Mouse (Mus musculus) heart, adult 8-10 months (tissue): ENCODE data around the gene Abt1. TPM values are rescaled to one million over a fixed set of nuclear protein-coding genes. Genes with fewer than 3 reads are reported as not detected.

ENCODE experiments used
- DNase-seq: peaks from one replicate; pipeline ENCODE4 v3.0.0; 2022; ENCODE audit warnings: low spot score
- total RNA-seq, 4 experiments: library from RNA; stranded (reverse); gene quantifications; 2 replicates each; pipeline ENCODE4 v1.2.4; 2022

Abt1 gene
- 1 to 10 TPM; 4.1 to 4.8 (median 4.7) TPM for total RNA-seq

DNA sequence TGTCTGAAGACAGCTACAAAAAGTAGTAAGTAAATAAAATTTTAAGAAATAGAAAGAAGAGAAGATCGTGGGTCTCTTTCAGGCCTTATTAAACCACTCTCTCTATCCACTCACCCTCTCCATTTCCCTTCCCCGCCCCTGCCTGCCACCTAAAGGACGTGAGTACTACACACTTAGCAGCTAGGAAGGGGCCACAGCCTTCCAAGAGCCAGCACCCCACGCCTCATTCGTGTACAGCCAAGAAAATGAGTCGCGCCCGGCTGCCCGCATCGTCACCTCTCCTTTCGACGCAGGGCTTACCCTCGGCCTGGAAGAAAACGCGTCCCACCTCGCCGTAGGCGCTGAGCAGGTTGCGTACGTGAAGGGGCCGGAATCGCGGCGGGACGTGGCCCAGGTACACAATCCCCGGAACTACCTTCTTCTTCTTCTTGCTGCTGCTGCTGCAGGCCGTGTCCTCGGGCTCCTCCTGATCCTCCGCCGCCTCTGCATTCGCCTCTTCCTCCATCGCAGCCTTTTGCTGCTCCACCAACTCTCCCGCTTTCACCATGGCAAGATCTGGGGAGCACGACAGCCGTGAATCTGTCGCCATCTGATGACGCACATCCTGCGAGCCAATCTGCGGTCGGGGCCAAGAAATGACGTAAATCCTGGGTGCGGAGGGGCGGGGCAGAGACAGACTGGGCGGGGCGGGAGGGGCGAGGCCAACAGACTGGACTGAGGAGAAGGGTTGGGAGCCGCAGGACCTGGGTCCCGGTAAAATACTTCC, at the start of gene Abt1:
Gene Abt1 (minus strand): TSS at position 581 of the 766 bp plus-strand sequence.
- peak; percentile 94 for DNase-seq

DNA sequence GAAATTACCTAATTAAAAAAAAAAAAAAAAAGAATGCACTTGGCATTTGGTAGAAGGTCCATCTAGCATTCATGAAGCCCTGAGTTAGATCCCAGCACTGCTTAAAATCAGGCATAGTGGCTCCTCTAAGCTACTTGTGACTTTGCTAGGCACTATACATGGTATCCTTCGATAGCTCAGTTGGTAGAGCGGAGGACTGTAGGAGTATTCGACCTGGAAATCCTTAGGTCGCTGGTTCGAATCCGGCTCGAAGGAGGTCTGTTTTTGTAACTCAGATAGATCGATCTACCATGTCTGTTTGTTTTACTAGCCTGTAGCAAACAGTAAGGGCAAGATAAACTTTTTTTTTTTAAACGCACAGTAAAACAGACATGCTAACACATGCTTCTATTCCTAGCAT, 43.2 kb upstream of the Abt1 start:
- peak; percentile 87 for DNase-seq

DNA sequence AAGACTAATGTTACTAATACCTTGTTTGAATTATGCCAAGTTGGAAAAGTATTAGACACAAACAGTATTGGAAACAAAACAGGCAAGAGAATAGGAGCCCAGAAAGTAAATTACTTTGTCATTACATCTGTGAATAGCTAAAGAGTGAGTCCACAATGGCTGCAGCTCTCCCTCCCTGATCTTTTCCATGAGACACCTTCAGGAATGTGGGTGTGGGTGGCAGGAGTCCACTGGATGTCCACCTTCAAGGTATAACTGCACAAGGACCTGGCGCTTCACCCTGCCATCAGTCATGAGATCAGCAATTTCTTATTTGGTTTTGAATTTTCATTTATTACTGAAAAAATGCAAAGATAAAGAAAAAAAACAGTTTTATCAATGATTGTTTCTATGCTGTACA, 42.6 kb upstream of the Abt1 start:
- no peak for DNase-seq

DNA sequence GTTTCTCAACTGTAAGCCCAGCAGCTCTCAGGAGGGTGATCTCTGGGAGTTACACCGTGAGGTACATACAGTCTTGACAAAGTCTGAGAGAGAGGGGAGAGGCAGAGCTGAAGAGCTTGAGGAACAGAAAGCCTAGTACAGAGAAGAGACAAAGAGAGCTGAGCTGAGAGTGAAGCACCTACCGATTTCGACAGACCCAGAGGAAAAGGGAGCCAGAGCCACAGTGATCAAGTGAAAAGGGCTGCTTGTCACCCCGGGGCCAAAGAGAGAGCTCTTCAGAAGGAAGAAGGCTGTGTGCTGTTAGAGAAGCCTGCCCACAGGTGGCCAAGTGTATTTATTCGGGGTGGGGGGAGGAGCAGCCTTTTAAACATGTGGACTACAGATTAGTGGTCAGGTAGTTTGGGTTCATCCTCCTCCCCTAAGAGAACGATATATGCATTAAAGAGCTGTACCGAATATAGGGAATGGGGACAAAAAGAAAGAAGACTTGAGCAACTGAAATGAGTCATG, 42.0 kb upstream of the Abt1 start, which contains the start of gene Btn1a1:
Gene Btn1a1 (minus strand): TSS at position 302 of the 510 bp plus-strand sequence.
- no peak for DNase-seq

DNA sequence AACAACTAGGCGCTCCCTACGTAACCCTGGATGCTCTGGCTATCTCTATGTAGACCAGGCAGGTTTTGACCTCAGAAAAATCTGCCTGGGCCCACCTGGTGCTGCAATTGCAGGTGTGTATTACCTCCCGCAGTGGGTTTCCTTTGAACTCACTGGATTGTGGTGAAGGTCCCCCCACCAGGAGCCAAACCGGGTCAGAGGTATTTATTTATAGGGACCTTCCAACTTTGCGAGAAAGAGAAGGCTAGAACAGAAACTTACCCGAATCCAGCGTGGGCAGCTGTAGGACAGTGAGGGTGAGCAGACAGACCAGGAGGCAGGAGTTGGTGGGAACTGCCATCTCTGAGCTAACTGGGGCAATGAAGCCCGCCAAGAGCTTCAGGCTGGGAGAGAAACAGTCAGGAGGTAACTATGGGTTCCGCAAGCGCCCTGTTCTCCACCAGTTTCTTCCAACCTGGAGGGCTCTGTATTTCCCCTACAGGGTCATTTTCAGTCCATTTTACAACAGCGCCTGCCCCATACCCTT, 41.2 kb upstream of the Abt1 start:
- no peak for DNase-seq

DNA sequence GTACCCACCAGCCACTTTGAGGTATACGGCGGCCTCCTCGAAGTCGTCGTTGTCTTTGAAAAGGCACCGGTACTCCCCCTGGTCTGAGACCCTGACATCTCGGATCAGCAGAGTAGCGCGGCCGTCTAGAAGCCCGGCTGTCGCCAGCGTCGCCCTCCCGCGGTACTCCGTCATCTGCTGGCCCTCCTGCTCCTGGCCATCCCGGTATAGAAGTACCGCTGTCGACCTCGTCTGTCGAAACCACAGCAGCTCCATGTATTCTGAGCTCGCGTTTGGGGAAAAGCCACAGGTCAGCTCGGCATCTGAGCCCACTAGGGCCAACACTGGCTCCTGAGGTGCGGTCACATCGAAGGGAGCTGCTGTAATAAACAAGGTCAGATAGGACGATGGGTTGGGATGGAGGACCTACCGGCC, 40.6 kb upstream of the Abt1 start:
- DNase-seq, result no peak

DNA sequence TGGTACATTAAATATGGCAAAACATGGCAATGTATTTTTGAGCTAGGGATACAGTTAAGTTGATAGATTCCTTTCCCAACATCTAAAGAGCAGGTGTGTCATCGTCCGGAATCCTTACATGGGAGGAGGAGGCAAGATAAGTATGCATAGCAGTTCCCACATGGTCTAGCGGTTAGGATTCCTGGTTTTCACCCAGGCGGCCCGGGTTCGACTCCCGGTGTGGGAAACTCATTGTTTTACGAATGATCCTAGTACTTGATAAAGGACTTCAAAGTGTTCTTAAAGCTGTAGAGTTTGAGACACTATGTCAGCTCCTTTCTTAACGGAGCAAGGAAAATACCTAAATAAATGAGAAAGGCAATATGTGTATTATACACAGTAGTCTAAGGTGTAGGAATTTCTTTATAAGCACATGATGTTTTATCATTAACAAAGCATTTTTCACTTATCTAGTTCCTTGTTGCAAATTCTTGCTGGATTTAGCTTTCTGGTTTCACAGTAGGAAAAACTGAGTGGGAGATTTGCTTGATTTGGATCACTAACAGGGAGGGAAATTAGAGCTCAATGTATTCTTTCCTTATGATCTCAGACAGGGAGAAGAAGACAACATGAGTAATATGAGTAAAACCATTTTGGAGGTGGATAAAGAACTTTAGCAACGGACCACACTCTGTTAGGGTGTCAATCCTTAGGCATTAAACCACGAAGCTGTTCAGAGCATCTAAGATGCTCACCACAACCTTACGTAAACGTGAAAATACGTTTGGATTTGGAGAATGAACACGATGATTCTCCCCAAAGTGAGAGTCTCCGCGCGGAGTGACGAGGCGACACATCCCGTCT, 39.9 kb upstream of the Abt1 start:
- DNase-seq, result peak; percentile 87

DNA sequence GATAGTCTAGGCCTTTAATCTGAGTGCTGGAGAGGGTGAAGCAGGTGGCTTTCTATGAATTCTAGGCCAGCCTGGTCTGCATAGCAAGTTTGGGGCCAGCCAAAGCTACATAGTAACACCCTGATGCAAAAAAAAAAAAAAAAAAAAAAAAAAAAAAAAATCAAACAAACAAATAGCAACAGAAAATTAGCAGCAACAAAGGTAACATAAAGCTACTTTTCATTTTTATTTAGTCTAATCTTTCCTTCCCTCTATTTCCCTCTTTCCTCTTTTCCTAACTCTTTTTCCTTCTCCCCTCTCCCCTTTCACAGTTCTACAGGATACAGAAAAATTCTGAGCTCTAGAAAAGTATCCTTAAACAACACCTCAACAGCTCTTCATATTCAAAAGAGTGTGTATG, 39.0 kb upstream of the Abt1 start:
- DNase-seq, result no peak

DNA sequence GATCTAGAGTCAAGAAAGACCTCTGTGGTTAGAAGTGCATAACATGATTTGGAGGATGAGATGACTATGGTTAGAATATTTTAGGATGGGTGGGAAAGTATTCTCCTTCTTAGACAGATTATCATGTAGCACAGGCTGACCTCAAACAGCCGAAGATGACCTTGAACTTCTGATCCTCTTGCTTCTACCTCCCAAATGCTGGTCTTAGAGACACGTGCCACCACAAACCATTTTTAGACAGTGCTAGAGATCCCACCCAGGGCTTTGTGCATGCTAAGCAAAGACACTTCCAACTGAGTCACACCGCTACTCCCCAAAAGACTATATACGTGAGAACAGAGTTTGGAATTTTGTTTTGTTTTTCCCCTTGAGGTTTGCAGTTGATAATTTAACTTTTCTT, 38.4 kb upstream of the Abt1 start:
- DNase-seq, result no peak

DNA sequence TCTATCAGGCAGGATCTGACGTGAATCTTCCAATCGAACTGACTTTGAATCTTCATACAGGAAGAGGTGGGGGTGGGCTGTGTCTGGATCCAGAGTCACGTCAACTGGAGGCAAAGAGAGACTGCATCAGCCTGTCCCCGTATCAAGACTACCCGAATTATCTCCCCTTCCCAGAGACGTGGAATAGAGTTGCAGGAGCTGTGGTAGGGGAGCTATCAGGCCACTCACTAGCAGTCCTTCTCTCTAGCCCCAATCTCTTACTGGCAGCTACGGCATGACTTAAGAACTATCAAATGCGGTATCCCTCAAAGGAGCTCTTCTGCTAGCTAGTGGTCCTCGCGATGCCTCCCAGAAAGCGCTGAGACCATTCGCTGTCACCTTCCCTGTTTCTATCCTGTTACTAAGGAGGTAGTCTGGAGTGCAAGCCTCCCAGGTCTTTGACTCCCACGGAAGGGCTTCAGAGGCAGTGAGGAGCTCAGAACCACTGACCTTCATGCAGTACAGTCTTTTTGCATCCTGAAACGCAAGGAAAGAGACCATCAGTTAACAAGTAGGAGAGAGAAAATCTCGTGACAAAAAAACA, 35.7 kb upstream of the Abt1 start:
- no peak for DNase-seq

DNA sequence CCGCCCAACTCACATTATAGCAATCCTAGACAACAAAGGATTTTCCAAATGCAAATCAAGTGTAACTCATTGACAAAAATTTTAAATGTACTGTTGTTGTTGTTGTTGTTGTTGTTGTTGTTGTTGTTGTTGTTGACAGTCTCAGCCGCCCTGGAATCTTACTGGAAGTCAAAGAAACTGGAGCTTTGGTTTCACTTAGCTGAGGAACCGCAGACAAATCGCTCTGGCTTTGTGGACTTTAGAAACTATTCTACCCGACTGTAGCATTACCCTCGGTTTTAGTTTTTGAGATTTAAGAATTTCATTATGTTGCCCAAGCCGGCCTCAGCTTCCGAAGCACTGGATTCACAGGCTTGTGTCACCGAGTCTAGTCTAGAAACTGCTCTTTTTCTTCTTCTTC, 30.3 kb upstream of the Abt1 start:
- DNase-seq, result no peak

DNA sequence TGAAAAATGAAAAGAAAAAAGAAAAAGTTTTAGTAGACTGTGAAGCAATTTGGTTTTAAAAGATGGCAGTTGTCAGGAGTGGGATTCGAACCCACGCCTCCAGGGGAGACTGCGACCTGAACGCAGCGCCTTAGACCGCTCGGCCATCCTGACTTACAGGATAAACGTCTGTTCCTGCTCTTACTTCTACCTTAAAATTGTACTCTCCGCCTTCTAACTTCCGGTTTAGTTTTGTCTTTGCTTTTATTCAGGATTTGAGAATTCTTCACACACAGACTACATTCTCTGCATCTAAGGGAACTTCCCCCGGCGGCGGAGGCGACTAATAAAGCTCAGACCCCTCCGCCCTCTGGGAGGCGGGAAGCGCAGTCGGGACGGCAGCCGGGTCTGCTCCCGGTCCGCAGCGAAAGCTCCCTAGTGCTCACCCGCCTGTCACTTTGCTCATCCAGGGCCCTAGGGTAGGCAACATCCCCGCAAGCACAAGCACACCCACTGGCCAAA, 29.7 kb upstream of the Abt1 start:
- DNase-seq, result peak; percentile 93

DNA sequence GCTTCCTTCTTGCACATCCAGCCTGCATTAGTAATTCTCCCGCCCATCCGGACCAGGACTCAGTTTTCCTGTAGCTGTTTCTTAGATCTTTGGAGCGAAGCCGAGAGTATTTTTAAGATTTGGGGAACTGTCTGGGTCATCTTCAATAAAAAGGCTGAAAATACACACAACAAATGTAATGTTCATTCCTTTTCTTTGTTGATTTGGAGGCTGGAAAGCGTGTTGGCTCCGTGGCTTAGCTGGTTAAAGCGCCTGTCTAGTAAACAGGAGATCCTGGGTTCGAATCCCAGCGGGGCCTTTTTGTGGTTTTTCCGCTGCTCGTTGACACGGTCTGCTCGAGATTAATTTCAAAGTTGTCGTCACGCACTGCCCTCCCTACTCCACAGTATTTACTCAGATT, 26.7 kb upstream of the Abt1 start:
- peak; percentile 94 for DNase-seq

DNA sequence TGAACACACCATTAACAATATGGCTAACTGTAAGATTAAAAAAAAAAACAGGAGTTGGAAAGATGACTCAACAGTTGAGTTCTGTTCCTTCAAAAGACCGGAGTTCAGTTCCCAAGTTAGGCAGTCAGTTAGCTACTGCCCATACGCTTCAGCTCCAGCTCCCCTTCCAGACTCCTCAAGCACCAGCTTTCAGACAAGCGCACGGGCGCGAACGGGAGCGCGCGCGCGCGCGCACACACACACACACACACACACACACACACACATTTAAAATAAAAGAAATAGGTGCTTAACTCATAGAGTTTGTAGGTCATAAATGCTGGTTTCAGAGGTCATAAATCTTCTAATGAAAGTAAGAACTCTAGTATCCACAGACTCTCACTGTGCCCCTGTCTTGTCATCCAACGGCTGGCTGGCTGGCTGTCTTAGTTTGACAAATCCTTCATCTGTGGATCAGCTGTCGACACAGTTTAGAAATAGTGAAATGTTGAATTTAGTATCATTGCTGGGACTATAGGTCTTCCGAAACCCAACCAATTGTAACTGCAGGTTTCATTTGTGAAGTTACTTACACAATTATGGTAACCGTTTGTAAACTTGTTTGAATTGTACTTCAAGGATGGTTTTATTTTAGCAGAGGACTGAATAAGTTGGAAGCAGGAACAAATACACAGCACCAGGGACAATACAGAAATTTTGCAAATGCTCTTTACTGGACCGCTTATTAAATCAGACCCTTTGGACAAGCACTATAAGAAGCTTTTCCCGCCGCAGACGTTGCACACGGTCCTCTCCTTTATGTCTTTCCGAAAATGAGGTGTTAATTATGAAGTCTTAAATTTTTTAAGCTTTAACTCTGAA, 25.8 kb upstream of the Abt1 start:
- peak; percentile 53 for DNase-seq

DNA sequence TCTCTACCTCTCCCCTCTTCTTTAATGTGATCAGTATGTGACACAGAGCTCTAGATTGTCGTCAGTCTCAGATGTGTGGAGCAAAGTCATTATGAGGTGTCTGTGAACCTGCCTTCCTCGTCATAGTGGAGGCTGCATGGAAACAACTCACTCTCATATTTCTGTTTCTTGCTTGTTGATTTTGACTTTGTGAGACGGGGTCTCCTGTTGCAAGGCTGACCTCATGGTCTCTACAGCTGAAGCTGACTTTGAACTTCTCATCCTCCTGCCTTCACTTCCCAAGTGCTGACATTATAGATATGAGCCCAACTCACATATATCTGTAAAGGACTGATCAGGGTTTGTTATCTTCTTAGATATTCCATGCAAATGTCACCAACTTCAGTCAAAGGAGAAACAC, 25.1 kb upstream of the Abt1 start:
- no peak for DNase-seq

DNA sequence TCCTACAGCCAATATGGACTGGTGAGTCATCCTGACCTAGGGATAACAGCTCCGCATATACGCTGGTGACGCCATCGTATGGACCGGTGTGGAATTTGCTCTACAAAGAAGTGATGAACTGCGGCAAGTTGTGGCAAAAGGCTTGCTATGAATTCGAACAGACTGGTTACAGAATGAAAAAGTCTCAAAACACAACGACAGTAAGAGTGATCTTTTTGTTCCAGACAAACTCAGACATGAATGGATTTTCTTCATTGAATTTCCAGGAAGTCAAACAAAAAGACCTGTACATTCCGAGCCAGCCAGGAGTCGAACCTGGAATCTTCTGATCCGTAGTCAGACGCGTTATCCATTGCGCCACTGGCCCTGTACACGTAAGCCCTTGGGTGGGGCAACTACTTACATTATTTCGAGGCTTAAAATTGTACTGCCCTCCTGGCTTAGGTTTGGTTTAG, 22.9 kb upstream of the Abt1 start:
- peak; percentile 92 for DNase-seq

DNA sequence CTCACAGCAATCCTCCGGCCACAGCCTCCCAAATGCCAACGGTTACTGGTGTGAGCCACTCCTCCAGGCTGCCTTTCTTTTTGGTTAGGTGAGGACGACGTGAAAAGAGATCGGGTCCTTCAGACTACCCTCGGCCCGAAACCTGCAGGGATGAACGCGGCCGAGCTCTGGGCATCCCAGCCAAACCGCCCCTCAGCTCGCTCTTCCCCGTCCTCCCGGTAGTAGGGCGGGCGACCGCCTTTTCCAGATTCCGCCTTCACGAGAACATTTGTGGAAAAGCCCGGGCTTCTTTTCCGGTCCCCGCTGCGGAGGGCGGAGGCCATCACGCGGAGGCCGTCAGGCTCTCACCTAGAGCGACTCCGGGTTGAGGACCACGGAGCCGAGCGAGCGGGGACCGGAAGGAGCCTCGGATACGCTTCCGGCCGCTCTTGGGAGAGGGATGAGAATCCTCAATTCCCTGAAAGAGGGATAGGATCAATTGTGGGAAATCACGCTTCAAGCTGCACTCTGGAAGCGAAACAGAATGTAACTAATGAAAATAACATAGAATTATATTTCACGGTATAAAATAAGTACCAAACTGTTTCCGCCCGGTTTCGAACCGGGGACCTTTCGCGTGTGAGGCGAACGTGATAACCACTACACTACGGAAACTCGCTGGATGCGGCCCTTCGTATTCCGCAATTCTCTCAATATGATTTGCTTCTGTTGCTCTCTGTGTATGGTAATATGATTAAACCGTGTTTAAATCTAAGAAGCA, 22.1 kb upstream of the Abt1 start:
- DNase-seq, result peak; percentile 96

DNA sequence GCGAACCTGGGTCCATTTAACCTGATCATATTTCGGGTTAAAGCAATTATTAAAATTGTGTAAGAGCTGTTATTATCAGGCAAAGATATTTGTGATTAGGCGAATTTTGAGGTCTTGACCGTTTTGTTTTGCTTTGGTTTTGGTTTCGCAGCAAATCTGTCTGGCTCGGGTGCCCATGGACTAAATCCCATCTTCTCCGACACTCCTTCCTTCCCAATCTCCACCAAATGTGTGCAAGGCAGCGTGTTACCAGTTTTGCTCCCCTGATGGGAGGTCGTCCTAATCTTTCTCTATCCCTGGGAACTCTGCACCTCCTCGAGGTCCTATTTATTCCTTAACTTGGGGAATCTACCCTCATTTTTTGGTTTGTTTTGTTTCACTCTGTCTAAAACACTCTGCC, 21.5 kb upstream of the Abt1 start:
- DNase-seq, result no peak

DNA sequence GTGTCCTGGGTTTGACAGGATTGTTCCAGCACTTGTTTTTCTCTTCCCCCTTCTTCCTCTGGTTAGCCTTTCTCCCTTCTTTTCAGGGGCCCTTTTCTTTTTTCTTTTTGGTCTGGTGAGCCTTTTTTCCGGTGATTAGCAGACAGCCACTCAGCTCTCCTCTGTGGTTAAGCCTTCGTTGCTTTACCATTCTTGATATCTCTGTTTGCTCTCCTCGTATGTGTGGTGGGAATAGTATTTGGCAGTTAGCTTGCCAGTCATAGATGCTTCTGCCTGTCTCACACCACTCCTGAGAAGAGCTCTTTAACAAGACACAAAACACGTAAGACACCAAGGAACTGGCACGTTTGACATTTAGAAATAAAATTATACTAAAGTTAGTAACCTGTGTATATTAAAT, 20.8 kb upstream of the Abt1 start:
- no peak for DNase-seq

DNA sequence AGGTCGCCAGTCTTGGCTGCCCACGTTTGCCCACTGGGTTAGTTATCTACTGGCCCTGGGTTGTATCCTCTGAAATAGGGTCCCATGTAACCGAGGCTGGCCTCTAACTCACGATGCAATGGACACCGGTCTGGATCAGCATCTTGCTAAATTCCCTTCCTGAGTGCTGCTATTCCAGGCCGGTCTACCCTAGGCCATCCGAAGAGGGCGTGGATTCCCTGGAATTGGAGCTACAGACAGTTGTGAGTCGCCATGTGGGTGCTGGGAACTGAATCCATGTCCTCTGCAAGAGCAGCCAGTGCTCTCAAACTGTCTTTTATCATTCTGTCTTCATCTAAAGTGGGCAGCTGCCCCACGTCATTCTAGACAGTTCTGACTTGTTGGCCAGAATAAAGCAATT, 16.2 kb upstream of the Abt1 start:
- DNase-seq, result no peak
